Mouse (Mus musculus) heart, postnatal 0 days (tissue): Measurements from ENCODE around the gene Utf1. TPM values are rescaled to one million over a fixed set of nuclear protein-coding genes. Genes with fewer than 3 reads are reported as not detected.
A peak's percentile ranks its signal among the peaks of the same experiment; 100 is the strongest.

Experiments
- ATAC-seq: fragments of 200-750 bp; cut with Nextera tagmentation; 2 replicates; pipeline ENCODE4 v1.8.0; 2017; ENCODE audit warnings: low read depth, moderate number of reproducible peaks, moderate library complexity; ENCODE audit not compliant: insufficient read depth
- DNase-seq: peaks from one replicate; pipeline ENCODE4 v3.0.0-alpha.2; 2016; ENCODE audit warnings: low spot score
- H3K27ac ChIP-seq: fragments of 300-500 bp; sonication (generic); 2 replicates; pipeline ENCODE4 v1.5.1; 2014; ENCODE audit warnings: low read depth, mild to moderate bottlenecking
- H3K27me3 ChIP-seq: fragments of 300-500 bp; sonication (generic); 2 replicates; pipeline ENCODE4 v1.6.1; 2014; ENCODE audit warnings: low read length, mixed read lengths; ENCODE audit not compliant: control insufficient read depth, insufficient read depth
- H3K36me3 ChIP-seq: fragments of 300-500 bp; sonication (generic); replicated peaks from 2 replicates; pipeline ENCODE4 v1.6.1; 2014; ENCODE audit warnings: low read length, mixed read lengths; ENCODE audit not compliant: control insufficient read depth, insufficient read depth
- H3K4me1 ChIP-seq: fragments of 300-500 bp; sonication (generic); 2 replicates; pipeline ENCODE4 v1.6.1; 2014; ENCODE audit warnings: antibody characterized with exemption; ENCODE audit not compliant: control insufficient read depth, insufficient read depth
- H3K4me2 ChIP-seq: fragments of 300-500 bp; sonication (generic); 2 replicates; pipeline ENCODE4 v1.6.1; 2014; ENCODE audit warnings: low read depth, mild to moderate bottlenecking, low read length, moderate library complexity
- H3K4me3 ChIP-seq: fragments of 300-500 bp; sonication (generic); 2 replicates; pipeline ENCODE4 v1.5.1; 2014; ENCODE audit warnings: low read depth, low read length
- H3K9ac ChIP-seq: fragments of 300-500 bp; sonication (generic); replicated peaks from 2 replicates; pipeline ENCODE4 v1.6.1; 2014; ENCODE audit warnings: low read depth, low read length, mixed read lengths
- H3K9me3 ChIP-seq: fragments of 300-500 bp; sonication (generic); replicated peaks from 2 replicates; pipeline ENCODE4 v1.6.1; 2016; ENCODE audit warnings: low read length; ENCODE audit not compliant: control insufficient read depth
- CTCF ChIP-seq: IDR thresholded peaks from 2 replicates; pipeline ENCODE4 v1.5.1; 2016; ENCODE audit warnings: antibody characterized with exemption, control low read depth, low read depth
- EP300 ChIP-seq: IDR thresholded peaks from 2 replicates; pipeline ENCODE4 v1.6.1; 2016; ENCODE audit warnings: antibody characterized with exemption, low read depth
- WGBS: fragments of 180-500 bp; shearing (Covaris S2); extraction: QIAGEN DNeasy Blood & Tissue Kit; methylation state at CpG from one replicate; pipeline ENCODE4 v1.1.7; 2014; 5-methylcytosine and 5-hydroxymethylcytosine counted together
- polyA plus RNA-seq: library from polyadenylated mRNA; unstranded; fragments of >200 nt; fragmentation: Nextera tagmentation; extraction: Ambion mirVana; gene quantifications from 2 replicates; pipeline ENCODE4 v1.2.1, GENCODE M21; 2015
- total RNA-seq: library from RNA; depleted of rRNA; stranded (reverse); fragments of >200 nt; gene quantifications from 2 replicates; pipeline ENCODE4 v1.2.3, GENCODE M21; 2014; ENCODE audit warnings: low replicate concordance

The Utf1 gene
- total and polyA plus RNA-seq, 2 experiments from 2014 or later: not detected

DNA sequence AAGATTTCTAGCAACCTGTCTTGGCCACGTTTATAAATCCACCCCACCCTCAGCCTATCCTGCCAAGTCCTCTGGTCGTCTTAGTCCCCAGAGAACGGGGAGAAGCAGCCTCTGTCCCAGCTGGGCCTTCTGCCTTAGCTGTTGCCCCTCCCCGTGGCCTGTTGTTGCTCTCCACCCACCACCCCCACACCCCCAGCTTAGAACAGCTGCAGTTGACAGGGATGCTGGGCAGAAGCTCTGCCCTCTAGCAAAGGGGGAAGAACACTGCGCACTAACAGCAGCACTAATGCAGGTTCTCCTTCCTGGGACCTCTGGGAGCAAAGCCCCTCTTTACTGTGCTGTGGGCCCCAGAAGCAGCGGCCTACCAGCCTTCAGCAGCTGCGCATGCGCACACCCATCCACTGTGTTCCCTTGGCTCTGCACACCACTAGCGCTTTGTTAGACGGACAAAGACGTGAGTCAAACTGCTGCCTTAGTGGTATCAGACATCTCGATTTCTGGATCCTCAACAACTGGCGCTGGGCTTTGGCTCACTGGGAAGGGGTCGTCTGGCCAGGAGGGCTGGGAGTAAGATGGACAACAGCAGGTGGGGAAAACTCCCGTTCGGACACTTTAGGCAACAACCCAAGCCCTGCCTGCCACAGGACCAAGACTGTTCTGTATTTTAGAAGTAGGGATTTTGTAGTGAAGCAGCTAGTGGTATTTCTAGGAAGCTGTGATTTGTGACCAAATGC lies 2.9 kb upstream of the Utf1 start:
- Histone ChIP-seq H3K27ac (no peak overlapping the region), H3K9ac (no peak overlapping the region), H3K27me3 (peaks cover 53% of the 10 kb centered on the region), H3K4me2 (no peak overlapping the region), H3K4me3 (no peak overlapping the region), H3K36me3 (no peaks in the 10 kb centered on the region), H3K4me1 (0 out of 2 replicates have a peak, but pooled peaks cover 3% of the 10 kb centered on the region), H3K9me3 (no peaks in the 10 kb centered on the region)
- ATAC-seq: no peak
- DNase-seq: no peak
- TF ChIP-seq EP300 (no peak), CTCF (no peak)
- WGBS: 59% methylated on average over 16 of the region's 16 CpGs

DNA sequence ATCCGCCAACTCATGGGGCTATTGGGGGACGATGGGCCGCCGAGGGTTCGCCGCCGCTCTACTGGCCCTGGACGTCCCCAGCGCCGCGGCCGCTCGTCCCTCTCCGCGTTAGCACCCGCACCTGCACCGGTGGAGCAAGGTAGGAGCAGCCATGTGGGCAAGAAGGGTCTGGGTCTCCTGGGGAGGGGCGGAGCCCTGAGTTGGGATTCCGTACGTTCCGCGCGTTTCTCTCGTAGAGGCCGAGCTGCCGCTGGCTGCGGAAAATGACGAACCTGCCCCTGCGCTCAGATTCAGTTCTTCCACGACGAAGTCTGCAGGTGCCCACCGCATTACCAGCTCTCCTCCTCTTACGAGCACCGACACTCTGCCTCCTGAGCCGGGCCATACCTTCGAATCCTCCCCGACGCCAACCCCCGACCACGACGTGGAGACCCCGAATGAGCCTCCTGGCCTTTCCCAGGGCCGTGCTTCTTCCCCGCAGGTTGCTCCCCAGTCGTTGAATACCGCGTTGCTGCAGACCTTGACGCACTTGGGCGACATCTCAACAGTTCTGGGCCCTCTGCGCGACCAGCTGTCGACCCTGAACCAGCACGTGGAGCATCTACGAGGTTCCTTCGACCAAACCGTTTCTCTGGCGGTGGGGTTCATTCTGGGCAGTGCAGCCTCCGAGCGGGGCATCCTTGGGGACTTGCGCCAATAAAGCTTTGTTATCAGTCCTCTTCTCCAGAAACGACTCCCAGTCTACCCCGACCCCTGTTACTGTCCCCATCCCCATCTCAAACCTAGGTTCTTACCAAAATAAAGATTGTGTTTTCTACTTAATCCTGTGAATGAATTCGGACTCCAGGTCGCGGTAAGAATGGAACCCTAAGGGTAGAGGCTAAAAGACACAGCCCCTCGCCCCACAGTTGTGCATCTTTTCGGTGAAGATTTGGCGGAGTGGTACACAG lies 977 bp downstream of the Utf1 start:
- 5% methylated on average over 68 of the region's 68 CpGs for WGBS
- no peak for TF ChIP-seq EP300
- no peak for TF ChIP-seq CTCF
- Histone ChIP-seq H3K9ac (no peak overlapping the region), H3K27ac (no peak overlapping the region), H3K4me3 (peak overlapping the region; percentile 37), H3K4me2 (peak overlapping the region; percentile 54), H3K36me3 (no peaks in the 10 kb centered on the region), H3K9me3 (no peaks in the 10 kb centered on the region), H3K4me1 (0 out of 2 replicates have a peak, but pooled peaks cover 3% of the 10 kb centered on the region), H3K27me3 (peaks cover 73% of the 10 kb centered on the region)
- 0 out of 2 replicates have a peak, but pooled peaks have one; percentile 10 for ATAC-seq
- no peak for DNase-seq

DNA sequence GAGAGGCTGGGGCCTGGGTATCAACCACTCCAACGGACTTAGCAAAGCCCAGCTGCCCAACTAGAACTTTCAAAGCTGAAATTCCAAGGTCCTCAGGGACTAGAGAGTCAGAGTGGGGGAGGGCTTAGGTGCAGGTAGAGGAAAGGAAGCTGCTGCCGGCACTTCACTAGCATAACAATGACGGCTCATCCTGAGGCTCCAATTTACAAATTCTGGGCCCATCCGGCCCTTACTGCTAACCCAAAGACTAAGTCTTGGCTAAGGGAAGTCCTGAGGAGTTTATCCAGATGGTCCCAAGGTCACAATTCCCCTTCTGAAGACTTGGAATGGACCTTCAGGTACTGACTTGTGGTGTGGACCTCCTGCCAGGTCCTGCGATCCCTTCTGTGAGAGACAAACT lies 1.9 kb downstream of the Utf1 start:
- Histone ChIP-seq H3K27me3 (peaks cover 70% of the 10 kb centered on the region), H3K9me3 (no peaks in the 10 kb centered on the region), H3K9ac (no peak overlapping the region), H3K27ac (no peak overlapping the region), H3K36me3 (no peaks in the 10 kb centered on the region), H3K4me1 (0 out of 2 replicates have a peak, but pooled peaks cover 3% of the 10 kb centered on the region), H3K4me3 (no peak overlapping the region), H3K4me2 (no peak overlapping the region)
- no peak for DNase-seq
- no peak for TF ChIP-seq EP300
- TF ChIP-seq CTCF: no peak
- ATAC-seq: no peak
- WGBS: 29% methylated on average over 5 of the region's 5 CpGs

DNA sequence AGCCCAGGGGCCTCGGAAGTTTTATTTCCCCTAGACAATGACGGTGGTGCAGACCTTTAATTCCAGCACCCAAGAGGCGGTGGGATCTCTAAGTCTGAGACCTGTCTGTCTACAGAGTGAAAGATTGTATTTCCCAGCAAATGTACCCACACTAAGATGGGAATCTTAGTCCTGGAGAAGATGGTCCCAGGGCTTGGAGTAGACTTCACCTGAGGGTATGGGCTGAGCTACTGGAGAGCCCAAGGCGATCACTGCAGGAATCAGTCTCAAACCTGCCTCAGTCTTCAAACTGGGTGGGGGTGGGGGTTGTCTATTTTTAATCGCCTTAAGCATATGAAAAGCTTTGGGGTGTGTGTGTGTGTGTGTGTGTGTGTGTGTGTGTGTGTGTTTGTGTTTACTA lies 2.4 kb downstream of the Utf1 start:
- WGBS: 35% methylated on average over 5 of the region's 5 CpGs
- no peak overlapping the region for H3K4me2 ChIP-seq
- no peak overlapping the region for H3K9ac ChIP-seq
- no peak for ATAC-seq
- peaks cover 65% of the 10 kb centered on the region for H3K27me3 ChIP-seq
- DNase-seq: no peak
- no peaks in the 10 kb centered on the region for H3K36me3 ChIP-seq
- TF ChIP-seq CTCF (no peak), EP300 (no peak)
- H3K4me3 ChIP-seq: no peak overlapping the region
- no peak overlapping the region for H3K27ac ChIP-seq
- H3K9me3 ChIP-seq: no peaks in the 10 kb centered on the region
- H3K4me1 ChIP-seq: peaks cover 4% of the 10 kb centered on the region; the same call in 1 of the 2 replicates

DNA sequence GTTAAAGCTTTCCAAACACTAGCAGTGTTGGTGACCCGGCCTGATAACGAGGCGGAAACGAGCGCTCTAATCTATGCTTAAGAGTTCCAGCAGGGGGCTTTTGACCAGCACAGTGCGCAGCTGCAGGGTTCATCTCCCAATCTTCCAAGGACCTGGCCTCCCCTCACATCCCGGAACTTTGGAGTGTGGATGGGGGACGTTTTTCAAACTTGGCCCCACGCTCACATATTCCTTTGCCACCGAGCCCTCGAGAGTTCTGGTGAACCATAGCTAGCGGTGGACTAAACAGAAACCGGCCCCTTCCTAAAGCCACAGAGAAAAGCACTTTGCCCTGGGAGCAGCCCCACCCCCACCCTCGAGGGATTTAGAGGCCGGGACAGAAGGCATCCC lies 6.3 kb downstream of the Utf1 start:
- Histone ChIP-seq H3K27me3 (peaks cover 28% of the 10 kb centered on the region), H3K4me3 (peak overlapping the region; percentile 69), H3K4me1 (peaks cover 3% of the 10 kb centered on the region; the same call in 1 of the 2 replicates), H3K27ac (peak overlapping the region; percentile 44), H3K36me3 (no peaks in the 10 kb centered on the region), H3K4me2 (peak overlapping the region; percentile 67), H3K9ac (peak overlapping the region; percentile 55), H3K9me3 (no peaks in the 10 kb centered on the region)
- WGBS: under 1% methylated on average over 15 of the region's 15 CpGs
- peak; percentile 73 for DNase-seq
- peak; percentile 81 for ATAC-seq
- TF ChIP-seq EP300 (no peak), CTCF (peak; percentile 46)
